Mouse (Mus musculus): ENCODE data around the gene Exoc2. TPM values are rescaled to one million over a fixed set of nuclear protein-coding genes. Genes with fewer than 3 reads are reported as not detected.

Gene Exoc2
- total RNA-seq (2014; rRNA removed; ENCODE audit: low replicate concordance) = 15.3 and 15.8 TPM in 2 replicates
- polyA plus RNA-seq (2015; fragmentation: Nextera tagmentation; extraction: Ambion mirVana) = 12.6 and 13.3 TPM in 2 replicates

- H3K4me2 ChIP-seq (ENCODE audit: low read depth, low read length) = peak within 1 kb of the TSS; percentile 74
- peak within 1 kb of the TSS; percentile 94 for H3K4me3 ChIP-seq (ENCODE audit: low read depth, low read length)
- no peak for TF ChIP-seq EP300 (IDR thresholded peaks at IDR 0.05; ENCODE audit: low read depth)
- TF ChIP-seq CTCF (IDR thresholded peaks at IDR 0.05; ENCODE audit: low read depth) = no peak
- ATAC-seq (ENCODE audit: insufficient read depth, low read depth) = peak; percentile 98
- H3K36me3 ChIP-seq (replicated peaks; ENCODE audit: control insufficient read depth, insufficient read depth, low read length) = no peaks in the 10 kb centered on the region
- DNase-seq (ENCODE audit: low spot score) = peak; percentile 80
- WGBS = under 1% methylated on average over 53 of the region's 54 CpGs
- H3K27me3 ChIP-seq (ENCODE audit: control insufficient read depth, insufficient read depth, low read length) = no peaks in the 10 kb centered on the region
- H3K4me1 ChIP-seq (ENCODE audit: control insufficient read depth, insufficient read depth) = peaks cover 4% of the 10 kb centered on the region; the same call in 1 of the 2 replicates
- no peaks in the 10 kb centered on the region for H3K9me3 ChIP-seq (replicated peaks; ENCODE audit: control insufficient read depth, low read length)
- peak within 1 kb of the TSS; percentile 84 for H3K27ac ChIP-seq (ENCODE audit: low read depth)
- peak within 1 kb of the TSS; percentile 90 for H3K9ac ChIP-seq (replicated peaks; ENCODE audit: low read depth, low read length)
Measured at GRCm38 (mm10) chr13:30973501-30974246, at the start of gene Exoc2, which contains the start of gene Gm5447. Exoc2 (minus strand) TSS chr13:30974093. Gm5447 (plus strand) TSS chr13:30974204.

GRCm38 (mm10) chr13:31023664-31024063, 49.8 kb upstream of the Exoc2 start:
- WGBS = 68% methylated on average over 3 of the region's 3 CpGs
- Histone ChIP-seq H3K27ac (ENCODE audit: low read depth) (no peak overlapping the region), H3K9me3 (replicated peaks; ENCODE audit: control insufficient read depth, low read length) (no peaks in the 10 kb centered on the region), H3K36me3 (replicated peaks; ENCODE audit: control insufficient read depth, insufficient read depth, low read length) (no peaks in the 10 kb centered on the region), H3K4me2 (ENCODE audit: low read depth, low read length) (no peak overlapping the region), H3K9ac (replicated peaks; ENCODE audit: low read depth, low read length) (no peak overlapping the region), H3K27me3 (ENCODE audit: control insufficient read depth, insufficient read depth, low read length) (no peaks in the 10 kb centered on the region), H3K4me1 (ENCODE audit: control insufficient read depth, insufficient read depth) (no peaks in the 10 kb centered on the region), H3K4me3 (ENCODE audit: low read depth, low read length) (no peak overlapping the region)
- DNase-seq (ENCODE audit: low spot score) (no peak), ATAC-seq (ENCODE audit: insufficient read depth, low read depth) (no peak)
- no peak for TF ChIP-seq CTCF (IDR thresholded peaks at IDR 0.05; ENCODE audit: low read depth)
- TF ChIP-seq EP300 (IDR thresholded peaks at IDR 0.05; ENCODE audit: low read depth) = no peak

GRCm38 (mm10) chr13:31021927-31022326, 48.0 kb upstream of the Exoc2 start:
- H3K36me3 ChIP-seq (replicated peaks; ENCODE audit: control insufficient read depth, insufficient read depth, low read length) = no peaks in the 10 kb centered on the region
- no peak overlapping the region for H3K27ac ChIP-seq (ENCODE audit: low read depth)
- H3K9ac ChIP-seq (replicated peaks; ENCODE audit: low read depth, low read length) = no peak overlapping the region
- DNase-seq (ENCODE audit: low spot score) (no peak), ATAC-seq (ENCODE audit: insufficient read depth, low read depth) (no peak)
- no peaks in the 10 kb centered on the region for H3K9me3 ChIP-seq (replicated peaks; ENCODE audit: control insufficient read depth, low read length)
- no peak overlapping the region for H3K4me2 ChIP-seq (ENCODE audit: low read depth, low read length)
- H3K27me3 ChIP-seq (ENCODE audit: control insufficient read depth, insufficient read depth, low read length) = no peaks in the 10 kb centered on the region
- TF ChIP-seq CTCF (IDR thresholded peaks at IDR 0.05; ENCODE audit: low read depth) = no peak
- TF ChIP-seq EP300 (IDR thresholded peaks at IDR 0.05; ENCODE audit: low read depth) = no peak
- no peak overlapping the region for H3K4me3 ChIP-seq (ENCODE audit: low read depth, low read length)
- WGBS = 49% methylated on average over 6 of the region's 6 CpGs
- H3K4me1 ChIP-seq (ENCODE audit: control insufficient read depth, insufficient read depth) = no peaks in the 10 kb centered on the region

- 53% methylated on average over 4 of the region's 4 CpGs for WGBS
- Histone ChIP-seq H3K4me2 (ENCODE audit: low read depth, low read length) (no peak overlapping the region), H3K4me3 (ENCODE audit: low read depth, low read length) (no peak overlapping the region), H3K9me3 (replicated peaks; ENCODE audit: control insufficient read depth, low read length) (no peaks in the 10 kb centered on the region), H3K36me3 (replicated peaks; ENCODE audit: control insufficient read depth, insufficient read depth, low read length) (no peaks in the 10 kb centered on the region), H3K27me3 (ENCODE audit: control insufficient read depth, insufficient read depth, low read length) (no peaks in the 10 kb centered on the region), H3K9ac (replicated peaks; ENCODE audit: low read depth, low read length) (no peak overlapping the region), H3K27ac (ENCODE audit: low read depth) (no peak overlapping the region), H3K4me1 (ENCODE audit: control insufficient read depth, insufficient read depth) (no peaks in the 10 kb centered on the region)
- no peak for ATAC-seq (ENCODE audit: insufficient read depth, low read depth)
- no peak for DNase-seq (ENCODE audit: low spot score)
- TF ChIP-seq EP300 (IDR thresholded peaks at IDR 0.05; ENCODE audit: low read depth) = no peak
- TF ChIP-seq CTCF (IDR thresholded peaks at IDR 0.05; ENCODE audit: low read depth) = no peak
Measured at GRCm38 (mm10) chr13:31021514-31021913, 47.6 kb upstream of the Exoc2 start.

GRCm38 (mm10) chr13:31017545-31017944, 43.7 kb upstream of the Exoc2 start:
- no peak overlapping the region for H3K9ac ChIP-seq (replicated peaks; ENCODE audit: low read depth, low read length)
- no peak overlapping the region for H3K4me3 ChIP-seq (ENCODE audit: low read depth, low read length)
- no peak for ATAC-seq (ENCODE audit: insufficient read depth, low read depth)
- H3K9me3 ChIP-seq (replicated peaks; ENCODE audit: control insufficient read depth, low read length) = no peaks in the 10 kb centered on the region
- WGBS = 90% methylated on average over 3 of the region's 3 CpGs
- H3K27ac ChIP-seq (ENCODE audit: low read depth) = no peak overlapping the region
- H3K4me1 ChIP-seq (ENCODE audit: control insufficient read depth, insufficient read depth) = no peaks in the 10 kb centered on the region
- no peaks in the 10 kb centered on the region for H3K27me3 ChIP-seq (ENCODE audit: control insufficient read depth, insufficient read depth, low read length)
- H3K36me3 ChIP-seq (replicated peaks; ENCODE audit: control insufficient read depth, insufficient read depth, low read length) = no peaks in the 10 kb centered on the region
- no peak for TF ChIP-seq CTCF (IDR thresholded peaks at IDR 0.05; ENCODE audit: low read depth)
- TF ChIP-seq EP300 (IDR thresholded peaks at IDR 0.05; ENCODE audit: low read depth) = no peak
- no peak overlapping the region for H3K4me2 ChIP-seq (ENCODE audit: low read depth, low read length)
- no peak for DNase-seq (ENCODE audit: low spot score)
